Mouse (Mus musculus) induced T-regulatory cell, adult 2 months (primary cell): ENCODE measurements at regions not wholly inside any gene's neighbourhood (a gene's known extent, or its start where the extent isn't known, plus 50 kb on each side); places are given as distances from the start of the nearest gene placed in this dataset.
A peak's percentile ranks its signal among the peaks of the same experiment; 100 is the strongest.

Experiments
- DNase-seq: peaks from one replicate; pipeline ENCODE4 v3.0.0-alpha.2; 2012; ENCODE audit warnings: low read depth

GRCm38 (mm10) chr13:31681571-31681970 is 56.0 kb downstream of the Foxf2 start:
- no peak for DNase-seq

GRCm38 (mm10) chr13:31683311-31683710 is 57.7 kb downstream of the Foxf2 start:
- no peak for DNase-seq

DNA sequence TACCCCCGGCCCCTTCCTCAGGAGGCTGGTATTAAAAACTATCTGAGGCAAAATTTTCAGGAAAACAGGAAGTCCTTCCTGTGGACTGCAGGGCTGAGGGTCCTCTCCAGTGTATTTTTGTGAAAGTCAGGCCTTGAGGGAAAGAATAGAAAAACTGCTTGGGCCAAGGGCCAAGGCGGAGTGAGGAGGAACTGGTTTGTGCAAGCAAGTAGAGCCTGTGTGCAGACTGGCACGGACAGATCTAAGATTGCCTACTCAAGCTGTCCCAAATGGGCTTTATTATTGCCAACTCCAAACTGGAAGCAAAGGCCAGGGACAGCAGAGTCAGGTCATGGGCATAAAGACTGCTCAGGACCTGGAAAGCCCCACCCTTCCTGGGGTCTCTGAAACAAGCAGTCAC is 62.9 kb downstream of the Foxf2 start:
- no peak for DNase-seq

- peak; percentile 29 for DNase-seq
These were observed 63.7 kb downstream of the Foxf2 start for GRCm38 (mm10) chr13:31689317-31689716.

DNA sequence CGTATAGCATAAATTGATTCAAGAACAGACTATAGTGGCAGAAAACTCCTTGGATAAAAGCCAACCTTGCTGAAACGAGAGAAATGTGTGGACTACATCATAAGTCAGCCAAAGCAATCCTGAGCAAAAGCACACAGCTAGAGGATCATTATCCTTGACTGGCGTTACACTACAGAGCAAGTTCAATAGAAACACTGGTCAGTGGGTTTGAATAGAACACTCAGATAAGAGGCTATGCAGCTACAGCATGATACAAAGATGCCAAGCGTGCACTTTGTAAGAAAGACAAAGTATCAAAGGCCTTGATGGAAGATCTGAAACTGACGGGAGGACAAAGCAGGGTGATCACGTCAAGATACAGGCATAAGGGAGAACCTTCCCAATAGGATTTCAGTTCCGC is 70.1 kb downstream of the Foxf2 start:
- DNase-seq: no peak

DNA sequence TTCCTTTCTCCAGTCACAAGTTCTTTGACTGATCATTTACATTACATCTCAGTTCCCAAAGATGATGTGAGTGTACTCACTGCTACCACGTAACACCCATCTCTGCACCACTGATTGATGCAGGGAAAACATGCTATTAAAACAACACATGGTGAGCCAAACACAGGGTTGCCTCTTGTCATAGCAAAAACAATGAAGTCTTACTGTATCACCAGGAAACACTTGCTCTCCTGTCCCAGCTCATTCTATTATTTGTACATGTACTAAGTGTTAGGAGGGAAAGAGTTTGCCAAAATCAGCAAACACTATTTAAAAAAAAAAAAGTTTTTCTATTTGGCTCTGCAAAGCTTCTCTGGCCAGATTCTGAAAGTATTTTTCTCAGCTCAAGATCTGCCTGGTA is 78.6 kb downstream of the Foxf2 start:
- no peak for DNase-seq

DNA sequence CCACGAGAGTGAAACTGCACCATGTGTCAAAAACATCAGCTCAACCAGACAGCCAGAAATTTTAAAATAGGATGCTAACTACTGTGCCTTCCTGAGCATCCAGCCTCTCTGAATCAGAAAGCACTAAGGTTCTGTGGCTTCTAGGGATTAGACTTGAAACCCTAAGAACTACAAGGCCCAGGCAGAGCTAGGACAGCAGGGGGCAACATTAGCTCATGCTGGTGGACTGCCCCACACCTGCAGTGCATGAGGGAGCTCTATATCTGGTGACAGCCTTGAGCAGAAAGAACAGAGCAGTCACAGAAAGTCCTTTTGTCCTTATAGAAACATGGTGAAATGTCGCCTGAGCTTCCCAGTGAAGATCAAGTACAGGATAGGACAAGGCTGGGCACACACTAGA is 79.8 kb downstream of the Foxf2 start:
- no peak for DNase-seq

DNA sequence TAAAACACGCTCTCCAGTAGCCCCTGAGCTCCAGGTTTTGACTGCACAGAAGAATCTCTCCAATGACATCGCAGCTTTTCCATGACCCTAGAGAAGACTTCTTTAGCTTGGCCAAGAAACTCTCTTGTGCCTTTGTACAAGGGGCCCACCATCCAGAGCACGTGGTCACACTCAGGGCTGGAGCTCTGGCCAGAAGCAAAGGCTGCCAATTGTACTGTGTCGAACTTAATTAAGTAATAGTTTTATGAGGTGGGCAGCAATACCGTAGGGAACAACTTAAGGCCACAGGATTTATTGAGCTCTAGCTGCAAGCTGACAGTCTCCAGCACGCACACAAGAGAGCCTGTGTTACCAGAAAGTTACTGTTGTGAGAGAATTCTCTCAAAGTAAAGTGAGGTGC is 85.1 kb downstream of the Foxf2 start:
- no peak for DNase-seq

GRCm38 (mm10) chr13:31715683-31716082 is 90.1 kb downstream of the Foxf2 start:
- no peak for DNase-seq

- DNase-seq: no peak
These were observed 89.7 kb upstream of the Foxc1 start for GRCm38 (mm10) chr13:31716771-31717170.

DNA sequence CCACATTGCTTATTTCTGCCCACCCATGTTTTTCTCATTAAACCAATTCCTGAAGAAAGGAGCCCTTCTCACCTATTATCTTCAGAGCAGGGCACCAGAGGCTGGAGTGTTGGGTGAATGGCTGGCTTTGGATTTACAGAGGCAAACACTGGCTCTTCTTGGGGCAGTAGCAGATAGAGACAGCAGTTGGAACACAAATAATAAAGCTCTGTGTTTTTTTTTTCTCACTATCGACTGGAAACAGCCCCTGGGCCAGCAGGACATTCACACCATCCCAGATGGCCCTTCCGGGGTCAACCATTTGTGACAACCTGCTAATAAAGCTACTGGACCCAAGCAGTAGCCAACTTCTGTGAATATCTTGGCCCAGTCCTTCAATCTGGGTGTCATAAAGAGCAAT is 85.7 kb upstream of the Foxc1 start:
- DNase-seq: no peak

GRCm38 (mm10) chr13:31728862-31729261 is 77.6 kb upstream of the Foxc1 start:
- DNase-seq: no peak

GRCm38 (mm10) chr13:31746276-31746675 is 60.2 kb upstream of the Foxc1 start:
- no peak for DNase-seq
